Mouse (Mus musculus) lung, postnatal 0 days (tissue): ENCODE results near the gene Tfip11.

Source experiments
- CTCF ChIP-seq: IDR thresholded peaks from 2 replicates; pipeline ENCODE4 v1.5.1; 2016; ENCODE audit warnings: antibody characterized with exemption, mild to moderate bottlenecking
- EP300 ChIP-seq: IDR thresholded peaks from 2 replicates; pipeline ENCODE4 v1.6.1; 2016; ENCODE audit warnings: antibody characterized with exemption, mild to moderate bottlenecking, control low read depth

DNA sequence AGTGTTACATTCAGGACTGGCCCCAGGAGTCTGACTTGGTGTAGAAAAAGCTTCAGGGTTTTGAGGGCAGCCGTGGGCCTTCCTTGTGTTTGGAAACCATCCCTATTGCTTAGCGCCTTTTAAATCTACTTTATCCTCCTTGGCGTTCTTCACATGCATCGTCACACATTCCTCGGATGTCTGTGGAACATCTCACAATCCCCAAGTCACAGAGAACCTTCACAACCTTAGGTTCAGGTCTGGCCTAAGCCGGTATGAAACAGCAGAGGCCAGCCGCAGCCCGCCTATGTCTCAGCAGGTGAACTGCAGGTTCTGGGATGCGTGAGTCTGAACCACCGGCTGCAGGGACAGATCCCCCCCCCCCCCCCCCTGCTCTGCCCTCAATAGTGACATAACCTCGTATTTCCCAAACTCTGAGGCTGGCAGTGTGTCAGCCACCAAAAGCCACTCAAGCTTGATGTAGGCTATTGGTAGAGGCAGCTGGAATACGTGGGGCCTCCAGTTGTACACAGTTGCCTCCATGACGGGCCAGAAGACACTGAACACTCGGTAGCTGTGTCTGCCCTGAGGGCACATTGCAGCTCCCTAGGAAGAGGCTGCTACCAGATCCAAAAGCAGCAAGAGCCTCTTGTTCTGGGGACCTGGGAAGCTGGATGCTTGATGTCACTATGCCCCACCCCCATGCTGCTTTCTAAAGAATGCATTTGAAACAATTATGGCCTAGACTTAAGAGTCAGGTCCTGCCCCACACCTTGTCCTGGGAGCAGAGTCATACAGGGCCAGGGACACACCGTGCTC, 45.1 kb upstream of the Tfip11 start:
- TF ChIP-seq EP300: no peak
- TF ChIP-seq CTCF: no peak
